Mouse (Mus musculus): Measurements from ENCODE around the gene Mrps21.

DNA sequence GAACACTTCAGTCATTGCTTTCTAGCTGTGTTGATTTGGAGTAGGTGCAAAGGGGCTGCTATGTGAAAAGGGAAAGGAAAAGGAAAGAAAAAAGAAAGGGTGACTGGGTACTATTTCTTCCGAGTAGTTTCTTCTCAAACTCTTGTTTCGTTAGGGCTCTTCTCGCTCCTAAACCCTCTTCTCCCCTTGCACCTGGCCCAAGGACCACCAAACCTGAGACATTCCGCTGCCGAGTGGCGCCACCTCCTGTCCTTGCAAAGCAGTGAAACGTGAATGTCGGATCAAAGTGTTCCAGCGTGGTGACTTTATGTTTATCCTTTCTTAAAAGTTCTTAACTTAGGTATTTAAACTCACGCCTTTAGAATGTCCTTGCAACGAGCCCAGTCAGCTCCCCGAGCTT lies 35.5 kb upstream of the Mrps21 start:
- TF ChIP-seq CTCF (IDR thresholded peaks at IDR 0.05) (peak; percentile 91), EP300 (IDR thresholded peaks at IDR 0.05; ENCODE audit: insufficient read depth, low read depth, low read length) (0 out of 2 replicates have a peak, but pooled peaks have one; percentile 50), POLR2A (IDR thresholded peaks at IDR 0.05; ENCODE audit: insufficient read depth, low read depth, low read length) (no peak)

All from heart, adult 2 months (tissue).